Mouse (Mus musculus): ENCODE data around the gene Clip3. TPM values are rescaled to one million over a fixed set of nuclear protein-coding genes. Genes with fewer than 3 reads are reported as not detected.
A peak's percentile ranks its signal among the peaks of the same experiment; 100 is the strongest.

The Clip3 gene
- total RNA-seq, 1 experiment, result 5.4 TPM

DNA sequence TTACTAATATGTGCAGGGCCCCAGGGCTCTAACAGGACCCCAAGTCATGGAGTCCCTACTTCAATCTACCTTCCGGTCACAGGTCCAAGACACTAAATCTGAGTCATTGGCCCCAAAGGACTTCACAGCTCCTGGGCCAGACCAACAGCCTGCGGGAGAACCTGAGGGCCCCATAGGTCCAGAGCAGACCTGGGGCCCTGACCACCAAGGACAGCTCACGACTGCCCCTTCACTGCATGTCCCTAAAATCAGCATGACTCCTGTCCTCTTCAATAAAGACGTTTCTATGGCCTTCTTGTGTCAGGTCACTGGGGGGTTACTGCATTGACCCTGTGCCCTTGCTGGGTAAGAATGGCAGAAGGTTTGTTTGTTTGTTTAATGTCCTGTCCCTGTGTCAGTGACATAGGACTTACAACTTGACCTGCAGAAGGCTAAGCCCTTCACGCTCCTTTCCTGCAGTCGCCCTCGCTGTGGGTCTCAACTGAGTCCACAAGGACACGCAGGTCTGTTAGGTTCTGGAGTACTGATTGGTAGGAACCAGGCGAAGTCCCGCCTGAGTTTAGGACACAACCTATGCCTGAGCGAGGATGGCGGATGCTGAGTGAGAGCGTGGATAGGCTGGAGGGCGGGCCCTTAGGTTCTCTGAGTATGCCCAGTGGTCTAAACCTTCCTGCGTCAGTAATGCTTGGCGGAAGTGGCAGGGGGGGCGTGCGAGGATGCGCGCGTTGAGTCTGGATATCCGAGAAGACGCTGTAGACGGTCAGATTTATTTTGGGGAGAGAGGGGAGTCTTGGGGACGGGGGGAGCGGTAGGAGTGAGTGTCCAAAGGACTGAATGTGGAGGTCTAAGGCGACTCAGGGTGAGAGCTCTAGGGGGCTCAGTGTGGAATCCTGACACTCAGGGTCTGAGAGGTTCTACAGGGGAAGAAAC is 16.8 kb downstream of the Clip3 start, which contains the start of gene Alkbh6:
Gene Alkbh6 (plus strand): TSS at position 642 of the 930 bp plus-strand sequence.
- no peak; the same call in 1 of the 2 replicates for TF ChIP-seq CHD2 (IDR thresholded peaks at IDR 0.05; ENCODE audit: low read depth, low read length)
- TF ChIP-seq ZC3H11A (IDR thresholded peaks at IDR 0.05; ENCODE audit: borderline replicate concordance, low read depth, low read length), result no peak
- no peak for TF ChIP-seq MAFK (IDR thresholded peaks at IDR 0.05; ENCODE audit: insufficient read depth, low read depth, low read length)
- TF ChIP-seq HCFC1 (IDR thresholded peaks at IDR 0.05; ENCODE audit: borderline replicate concordance, insufficient read depth, low read length), result no peak
- no peak for TF ChIP-seq ZNF384 (IDR thresholded peaks at IDR 0.05; ENCODE audit: low read depth, low read length)
- H3K9me3 ChIP-seq (ENCODE audit: control insufficient read depth, insufficient read depth, low read depth, low read length), result no peaks in the 10 kb centered on the region
- peaks cover 8 to 9% of the 10 kb centered on the region in 2 experiments; a peak in 3 of 4 replicates for H3K4me1 ChIP-seq (ENCODE audit: control insufficient read depth in 2 of 2, insufficient read depth in 2 of 2, low read length in 2 of 2, poor library complexity in 1 of 2)
- no peak within 1 kb of the TSS for H3K27ac ChIP-seq (ENCODE audit: insufficient read depth, low read depth, low read length, poor library complexity, severe bottlenecking)
- in situ Hi-C loops (cut with MboI; ENCODE audit: low sequenced_read_pairs in 2 of 2, unreplicated experiment in 2 of 2), result no loop called here
- peaks cover 2% of the 10 kb centered on the region; the same call in 1 of the 2 replicates for H3K36me3 ChIP-seq (ENCODE audit: control insufficient read depth, insufficient read depth, low read length, poor library complexity, severe bottlenecking)
- peak within 1 kb of the TSS; percentile 58 for H3K9ac ChIP-seq (ENCODE audit: insufficient read depth, low read depth, low read length, poor library complexity, severe bottlenecking)
- DNase-seq (ENCODE audit: low read depth, low spot score), result peak; percentile 92
- peak within 1 kb of the TSS; percentile 69 to 91 for H3K4me3 ChIP-seq (ENCODE audit: insufficient read depth in 1 of 2, low read depth in 1 of 2, low read length in 2 of 2, poor library complexity in 1 of 2, severe bottlenecking in 1 of 2)

- Histone ChIP-seq H3K36me3 (ENCODE audit: control insufficient read depth, insufficient read depth, low read length, poor library complexity, severe bottlenecking) (no peaks in the 10 kb centered on the region; the same call in 1 of the 2 replicates), H3K9ac (ENCODE audit: insufficient read depth, low read depth, low read length, poor library complexity, severe bottlenecking) (peak overlapping the region; percentile 58; the same call in 1 of the 2 replicates), H3K9me3 (ENCODE audit: control insufficient read depth, insufficient read depth, low read depth, low read length) (no peaks in the 10 kb centered on the region), H3K4me3 (ENCODE audit: insufficient read depth in 1 of 2, low read depth in 1 of 2, low read length in 2 of 2, poor library complexity in 1 of 2, severe bottlenecking in 1 of 2) (peak overlapping the region; percentile 69 to 91), H3K27ac (ENCODE audit: insufficient read depth, low read depth, low read length, poor library complexity, severe bottlenecking) (no peak overlapping the region), H3K4me1 (ENCODE audit: control insufficient read depth in 2 of 2, insufficient read depth in 2 of 2, low read length in 2 of 2, poor library complexity in 1 of 2) (peaks cover 8 to 14% of the 10 kb centered on the region in 2 experiments; a peak in 3 of 4 replicates)
- peak; percentile 94 for TF ChIP-seq CHD2 (IDR thresholded peaks at IDR 0.05; ENCODE audit: low read depth, low read length)
- TF ChIP-seq ZNF384 (IDR thresholded peaks at IDR 0.05; ENCODE audit: low read depth, low read length), result no peak
- no peak for TF ChIP-seq MAFK (IDR thresholded peaks at IDR 0.05; ENCODE audit: insufficient read depth, low read depth, low read length)
- TF ChIP-seq ZC3H11A (IDR thresholded peaks at IDR 0.05; ENCODE audit: borderline replicate concordance, low read depth, low read length), result no peak
- no peak for TF ChIP-seq HCFC1 (IDR thresholded peaks at IDR 0.05; ENCODE audit: borderline replicate concordance, insufficient read depth, low read length)
- DNase-seq (ENCODE audit: low read depth, low spot score), result no peak
- in situ Hi-C loops (cut with MboI; ENCODE audit: low sequenced_read_pairs in 2 of 2, unreplicated experiment in 2 of 2), result no loop called here
These were observed 18.0 kb downstream of the Clip3 start for GRCm38 (mm10) chr7:30309395-30310129.

- Histone ChIP-seq H3K4me1 (ENCODE audit: control insufficient read depth in 2 of 2, insufficient read depth in 2 of 2, low read length in 2 of 2, poor library complexity in 1 of 2) (peaks cover 8 to 14% of the 10 kb centered on the region in 2 experiments; a peak in 3 of 4 replicates), H3K9ac (ENCODE audit: insufficient read depth, low read depth, low read length, poor library complexity, severe bottlenecking) (no peak overlapping the region), H3K9me3 (ENCODE audit: control insufficient read depth, insufficient read depth, low read depth, low read length) (no peaks in the 10 kb centered on the region), H3K4me3 (ENCODE audit: insufficient read depth in 1 of 2, low read depth in 1 of 2, low read length in 2 of 2, poor library complexity in 1 of 2, severe bottlenecking in 1 of 2) (no peak overlapping the region), H3K36me3 (ENCODE audit: control insufficient read depth, insufficient read depth, low read length, poor library complexity, severe bottlenecking) (no peaks in the 10 kb centered on the region; the same call in 1 of the 2 replicates), H3K27ac (ENCODE audit: insufficient read depth, low read depth, low read length, poor library complexity, severe bottlenecking) (no peak overlapping the region)
- TF ChIP-seq HCFC1 (IDR thresholded peaks at IDR 0.05; ENCODE audit: borderline replicate concordance, insufficient read depth, low read length) (no peak), ZNF384 (IDR thresholded peaks at IDR 0.05; ENCODE audit: low read depth, low read length) (no peak), ZC3H11A (IDR thresholded peaks at IDR 0.05; ENCODE audit: borderline replicate concordance, low read depth, low read length) (no peak)
- in situ Hi-C loops (cut with MboI; ENCODE audit: low sequenced_read_pairs in 2 of 2, unreplicated experiment in 2 of 2), result no loop called here
- DNase-seq (ENCODE audit: low read depth, low spot score), result no peak
These were observed 18.6 kb downstream of the Clip3 start for GRCm38 (mm10) chr7:30310136-30310535.

DNA sequence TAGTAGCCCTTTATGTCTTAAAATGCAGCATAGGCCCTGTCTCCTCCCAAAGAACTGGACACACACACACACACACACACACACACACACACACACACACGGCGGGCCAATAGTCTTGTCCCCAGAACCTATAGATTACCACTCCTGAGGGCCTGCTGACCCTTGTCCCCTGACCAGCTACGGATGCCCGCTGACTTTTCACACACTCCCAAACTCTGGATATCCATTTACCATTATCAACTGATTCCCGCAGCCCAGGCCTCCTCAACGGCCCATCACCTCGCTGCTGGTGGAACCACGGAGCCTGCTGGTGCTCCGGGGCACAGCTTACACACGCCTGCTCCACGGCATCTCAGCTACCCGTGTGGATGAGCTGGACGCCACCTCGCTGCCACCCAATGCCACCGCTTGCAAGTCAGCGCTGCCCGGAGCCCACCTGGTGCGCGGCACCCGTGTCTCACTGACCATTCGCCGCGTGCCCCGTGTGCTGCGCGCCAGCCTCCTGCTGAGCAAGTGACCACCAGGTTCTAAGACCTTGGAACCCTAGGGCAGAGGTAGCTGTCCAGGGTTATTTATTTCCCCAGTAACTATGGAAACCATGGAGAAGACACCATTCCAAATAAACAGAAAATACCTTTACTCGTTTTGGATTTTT is 22.3 kb downstream of the Clip3 start:
- in situ Hi-C loops (cut with MboI; ENCODE audit: low sequenced_read_pairs in 2 of 2, unreplicated experiment in 2 of 2), result no loop called here
- peaks cover 5 to 10% of the 10 kb centered on the region in 2 experiments; a peak in 2 of 4 replicates for H3K4me1 ChIP-seq (ENCODE audit: control insufficient read depth in 2 of 2, insufficient read depth in 2 of 2, low read length in 2 of 2, poor library complexity in 1 of 2)
- TF ChIP-seq CHD2 (IDR thresholded peaks at IDR 0.05; ENCODE audit: low read depth, low read length) (no peak), HCFC1 (IDR thresholded peaks at IDR 0.05; ENCODE audit: borderline replicate concordance, insufficient read depth, low read length) (no peak), ZNF384 (IDR thresholded peaks at IDR 0.05; ENCODE audit: low read depth, low read length) (no peak), MAFK (IDR thresholded peaks at IDR 0.05; ENCODE audit: insufficient read depth, low read depth, low read length) (no peak), ZC3H11A (IDR thresholded peaks at IDR 0.05; ENCODE audit: borderline replicate concordance, low read depth, low read length) (no peak)
- no peak overlapping the region for H3K9ac ChIP-seq (ENCODE audit: insufficient read depth, low read depth, low read length, poor library complexity, severe bottlenecking)
- DNase-seq (ENCODE audit: low read depth, low spot score), result no peak
- no peak overlapping the region for H3K27ac ChIP-seq (ENCODE audit: insufficient read depth, low read depth, low read length, poor library complexity, severe bottlenecking)
- no peaks in the 10 kb centered on the region for H3K9me3 ChIP-seq (ENCODE audit: control insufficient read depth, insufficient read depth, low read depth, low read length)
- H3K4me3 ChIP-seq (ENCODE audit: insufficient read depth in 1 of 2, low read depth in 1 of 2, low read length in 2 of 2, poor library complexity in 1 of 2, severe bottlenecking in 1 of 2), result peak overlapping the region; percentile 33 to 37; a peak in 2 of 4 replicates
- peaks cover 2% of the 10 kb centered on the region; the same call in 1 of the 2 replicates for H3K36me3 ChIP-seq (ENCODE audit: control insufficient read depth, insufficient read depth, low read length, poor library complexity, severe bottlenecking)

All from ES-E14 (cell line).